Mouse (Mus musculus) olfactory bulb, adult 2 months (tissue): ENCODE measurements around the gene Sumf1.

Experiments
- CTCF ChIP-seq: fragments of 200-500 bp; IDR thresholded peaks from 2 replicates; pipeline ENCODE4 v1.5.1; 2012; ENCODE audit warnings: low read depth, mild to moderate bottlenecking, low read length, moderate library complexity; ENCODE audit not compliant: insufficient read depth
- POLR2A ChIP-seq: fragments of 200-500 bp; IDR thresholded peaks from 2 replicates; pipeline ENCODE4 v1.6.1; 2012; ENCODE audit warnings: mild to moderate bottlenecking, low read depth, low read length, moderate library complexity; ENCODE audit not compliant: insufficient read depth

GRCm38 (mm10) chr6:108110336-108110735 lies 75.0 kb downstream of the Sumf1 start:
- TF ChIP-seq CTCF, result no peak
- no peak for TF ChIP-seq POLR2A
